Mouse (Mus musculus): Measurements from ENCODE around the gene Erp27. TPM values are rescaled to one million over a fixed set of nuclear protein-coding genes. Genes with fewer than 3 reads are reported as not detected.
"Not testable (repeated sequence)": the region's sequence is repeated elsewhere in the genome, so short reads cannot be mapped to it uniquely, and the experiment has no call there.

Erp27 gene
- total RNA-seq (2012; rRNA removed) (not detected in 2 replicates), polyA plus RNA-seq (2012; ENCODE audit: insufficient read depth in 1 of 2, insufficient read length in 2 of 2, low read depth in 1 of 2, low replicate concordance in 2 of 2, missing spikeins in 1 of 2) (under 1 TPM in 1 of 2 experiments, not detected in 1; 0.39 TPM)

DNA sequence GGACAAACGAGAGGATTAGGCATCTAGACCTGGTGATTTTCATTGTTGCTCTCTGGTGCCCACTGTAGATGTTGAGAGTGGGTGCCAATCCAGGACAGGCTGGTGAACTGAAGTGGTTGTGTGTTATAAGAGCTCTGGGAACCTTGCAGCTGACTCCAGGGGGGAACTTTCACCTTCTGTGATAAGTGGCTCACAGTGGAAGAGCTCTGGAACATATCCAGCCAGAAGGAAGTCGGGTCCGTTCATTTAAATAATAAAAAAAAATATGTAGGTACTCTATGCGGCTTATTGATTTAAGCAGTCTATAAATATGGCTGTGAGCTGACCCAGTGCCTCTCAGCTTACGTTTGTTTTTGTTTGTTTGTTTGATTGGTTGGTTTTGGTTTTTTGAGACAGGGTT lies at the start of gene Erp27:
Erp27 (minus strand) TSS at position 101 of the 400 bp plus-strand sequence.
- H3K27me3 ChIP-seq (ENCODE audit: control insufficient read depth in 1 of 2, insufficient read depth in 2 of 2, low read length in 2 of 2) = no peaks in the 10 kb centered on the region
- H3K9ac ChIP-seq (ENCODE audit: control insufficient read depth, low read depth, low read length, poor library complexity, severe bottlenecking) = no peak within 1 kb of the TSS
- TF ChIP-seq ZNF384 (IDR thresholded peaks at IDR 0.05; ENCODE audit: low read depth, low read length) (no peak), POLR2AphosphoS2 (IDR thresholded peaks at IDR 0.05; ENCODE audit: low read length) (0 out of 2 replicates have a peak, but pooled peaks have one; percentile 15)
- H3K9me3 ChIP-seq (replicated peaks; ENCODE audit: insufficient read depth, low read length) = no peaks in the 10 kb centered on the region
- no peak for DNase-seq (ENCODE audit: low read depth, low spot score)
- H3K4me3 ChIP-seq (ENCODE audit: control insufficient read depth in 1 of 2, insufficient read depth in 1 of 2, low read depth in 2 of 2, low read length in 2 of 2) = no peak within 1 kb of the TSS
- H3K79me2 ChIP-seq (ENCODE audit: control insufficient read depth, insufficient read depth, low read length, poor library complexity) = no peaks in the 10 kb centered on the region
- H3K4me1 ChIP-seq (ENCODE audit: control insufficient read depth in 1 of 2, insufficient read depth in 2 of 2, low read length in 2 of 2) = no peaks in the 10 kb centered on the region
- no peak within 1 kb of the TSS for H3K27ac ChIP-seq (ENCODE audit: control insufficient read depth, low read depth, low read length)
- H3K36me3 ChIP-seq (ENCODE audit: control insufficient read depth in 1 of 2, insufficient read depth in 2 of 2, low read length in 2 of 2) = peaks cover 0 to 3% of the 10 kb centered on the region in 2 experiments; a peak in 1 of 4 replicates

DNA sequence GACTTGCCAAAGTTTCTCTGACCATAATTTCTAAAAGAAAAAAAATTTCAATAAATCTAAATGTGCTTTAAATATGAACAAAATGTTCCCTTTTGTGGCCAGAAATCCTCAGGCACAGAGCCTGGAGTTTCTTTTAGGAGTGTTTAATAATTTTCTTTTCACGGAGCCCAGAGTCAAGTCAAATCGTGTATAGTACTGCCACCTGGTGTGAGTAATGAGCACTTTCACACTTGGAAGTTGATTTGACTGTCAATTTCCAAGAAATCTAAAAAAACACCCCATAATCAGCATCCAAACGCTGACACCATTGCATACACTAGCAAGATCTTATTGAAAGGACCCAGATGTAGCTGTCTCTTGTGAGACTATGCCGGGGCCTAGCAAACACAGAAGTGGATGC lies 46.9 kb upstream of the Erp27 start:
- H3K4me1 ChIP-seq (ENCODE audit: control insufficient read depth in 1 of 2, insufficient read depth in 2 of 2, low read length in 2 of 2); H3K9me3 ChIP-seq (replicated peaks; ENCODE audit: insufficient read depth, low read length); H3K27me3 ChIP-seq (ENCODE audit: control insufficient read depth in 1 of 2, insufficient read depth in 2 of 2, low read length in 2 of 2); H3K79me2 ChIP-seq (ENCODE audit: control insufficient read depth, insufficient read depth, low read length, poor library complexity); H3K9ac ChIP-seq (ENCODE audit: control insufficient read depth, low read depth, low read length, poor library complexity, severe bottlenecking); H3K4me3 ChIP-seq (ENCODE audit: control insufficient read depth in 1 of 2, insufficient read depth in 1 of 2, low read depth in 2 of 2, low read length in 2 of 2); H3K27ac ChIP-seq (ENCODE audit: control insufficient read depth, low read depth, low read length); H3K36me3 ChIP-seq (ENCODE audit: control insufficient read depth in 1 of 2, insufficient read depth in 2 of 2, low read length in 2 of 2): not testable (repeated sequence)
- TF ChIP-seq ZC3H11A (IDR thresholded peaks at IDR 0.05; ENCODE audit: low read depth, low read length) (peak; percentile 97), CTCF (IDR thresholded peaks at IDR 0.05 in 2 of 3, conservative IDR thresholded peaks at IDR 0.05 in 1 of 3; ENCODE audit: control insufficient read depth in 1 of 3, insufficient read depth in 1 of 3, low read depth in 2 of 3, low read length in 3 of 3, poor library complexity in 1 of 3, severe bottlenecking in 1 of 3) (peak; percentile 20 to 73 (median 25); a peak in 4 of 6 replicates), SMC3 (IDR thresholded peaks at IDR 0.05; ENCODE audit: low read depth, low read length) (peak; percentile 93), RAD21 (IDR thresholded peaks at IDR 0.05; ENCODE audit: low read depth, low read length) (peak; percentile 85)
- peak; percentile 58 for DNase-seq (ENCODE audit: low read depth, low spot score)

DNA sequence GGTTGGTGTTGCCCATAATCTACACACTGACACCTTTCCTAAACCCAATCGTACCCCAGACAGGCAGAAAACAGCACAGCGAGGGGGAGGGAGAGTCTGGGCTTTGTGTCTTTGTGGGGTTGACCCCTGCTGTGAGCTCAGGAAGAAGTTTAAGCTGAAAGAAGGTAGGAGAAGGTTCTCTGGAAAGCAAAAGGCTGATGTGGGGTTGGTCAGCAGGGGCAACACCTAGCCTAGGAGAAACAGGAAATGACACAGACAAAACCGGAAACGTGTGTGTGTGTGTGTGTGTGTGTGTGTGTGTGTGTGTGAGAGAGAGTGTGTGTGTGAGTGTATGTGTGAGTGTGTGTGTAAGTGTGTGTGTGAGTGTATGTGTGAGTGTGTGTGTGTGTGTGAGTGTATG lies 45.5 kb upstream of the Erp27 start:
- H3K4me1 ChIP-seq (ENCODE audit: control insufficient read depth in 1 of 2, insufficient read depth in 2 of 2, low read length in 2 of 2) = no peaks in the 10 kb centered on the region
- H3K27ac ChIP-seq (ENCODE audit: control insufficient read depth, low read depth, low read length) = no peak overlapping the region
- H3K79me2 ChIP-seq (ENCODE audit: control insufficient read depth, insufficient read depth, low read length, poor library complexity) = no peaks in the 10 kb centered on the region
- no peak for DNase-seq (ENCODE audit: low read depth, low spot score)
- no peak for TF ChIP-seq RCOR1 (IDR thresholded peaks at IDR 0.05; ENCODE audit: low read depth, low read length)
- TF ChIP-seq UBTF (IDR thresholded peaks at IDR 0.05; ENCODE audit: borderline replicate concordance, insufficient read depth, low read depth, low read length) = no peak
- TF ChIP-seq MEF2A (IDR thresholded peaks at IDR 0.05; ENCODE audit: extremely low read depth, insufficient replicate concordance, low read depth, low read length, poor library complexity, severe bottlenecking) = no peak
- no peak for TF ChIP-seq POLR2AphosphoS2 (IDR thresholded peaks at IDR 0.05; ENCODE audit: low read length)
- no peak for TF ChIP-seq MYC (IDR thresholded peaks at IDR 0.05; ENCODE audit: low read depth, low read length)
- no peak for TF ChIP-seq ETS1 (IDR thresholded peaks at IDR 0.05; ENCODE audit: low read depth, low read length)
- TF ChIP-seq NRF1 (IDR thresholded peaks at IDR 0.05; ENCODE audit: insufficient read depth, low read depth, low read length, poor library complexity, severe bottlenecking) = no peak
- TF ChIP-seq TAL1 (IDR thresholded peaks at IDR 0.05; ENCODE audit: low read length) = no peak
- no peak for TF ChIP-seq MXI1 (IDR thresholded peaks at IDR 0.05; ENCODE audit: low read depth, low read length)
- no peak for TF ChIP-seq MAZ (IDR thresholded peaks at IDR 0.05; ENCODE audit: low read depth, low read length)
- no peaks in the 10 kb centered on the region for H3K36me3 ChIP-seq (ENCODE audit: control insufficient read depth in 1 of 2, insufficient read depth in 2 of 2, low read length in 2 of 2)
- no peaks in the 10 kb centered on the region for H3K27me3 ChIP-seq (ENCODE audit: control insufficient read depth in 1 of 2, insufficient read depth in 2 of 2, low read length in 2 of 2)
- H3K9ac ChIP-seq (ENCODE audit: control insufficient read depth, low read depth, low read length, poor library complexity, severe bottlenecking) = no peak overlapping the region
- H3K9me3 ChIP-seq (replicated peaks; ENCODE audit: insufficient read depth, low read length) = no peaks in the 10 kb centered on the region
- H3K4me3 ChIP-seq (ENCODE audit: control insufficient read depth in 1 of 2, insufficient read depth in 1 of 2, low read depth in 2 of 2, low read length in 2 of 2) = no peak overlapping the region
